Mouse (Mus musculus) spleen, adult 12 weeks (tissue): ENCODE data around the gene Kif1b.
"Not testable (repeated sequence)": the region's sequence is repeated elsewhere in the genome, so short reads cannot be mapped to it uniquely, and the experiment has no call there.

ENCODE experiments used
- DNase-seq: peaks from one replicate; pipeline ENCODE4 v3.0.0; 2022; ENCODE audit warnings: low spot score

Kif1b gene

GRCm38 (mm10) chr4:149170394-149170931 lies 137.0 kb downstream of the Kif1b start:
- no peak for DNase-seq

GRCm38 (mm10) chr4:149169926-149170325 lies 137.6 kb downstream of the Kif1b start:
- DNase-seq = not testable (repeated sequence)

- DNase-seq = no peak
Observed at GRCm38 (mm10) chr4:149168016-149168415, 139.5 kb downstream of the Kif1b start.

GRCm38 (mm10) chr4:149166957-149167611 lies 140.4 kb downstream of the Kif1b start:
- DNase-seq = peak; percentile 47

GRCm38 (mm10) chr4:149166215-149166946 lies 141.1 kb downstream of the Kif1b start, which contains the start of gene Pgd:
TSS of gene Pgd (minus strand) at chr4:149166771.
- peak; percentile 88 for DNase-seq

GRCm38 (mm10) chr4:149164150-149164549 lies 143.3 kb downstream of the Kif1b start:
- no peak for DNase-seq

- DNase-seq = no peak
Observed at GRCm38 (mm10) chr4:149163196-149163595, 144.3 kb downstream of the Kif1b start.

GRCm38 (mm10) chr4:149161166-149161565 lies 146.3 kb downstream of the Kif1b start:
- DNase-seq = no peak

GRCm38 (mm10) chr4:149159891-149160290 lies 147.6 kb downstream of the Kif1b start:
- no peak for DNase-seq

- no peak for DNase-seq
Observed at GRCm38 (mm10) chr4:149159203-149159602, 148.3 kb downstream of the Kif1b start.

- DNase-seq = no peak
Observed at GRCm38 (mm10) chr4:149157415-149157973, 150.0 kb downstream of the Kif1b start.

- DNase-seq = no peak
Observed at GRCm38 (mm10) chr4:149155711-149156110, 151.8 kb downstream of the Kif1b start.

- DNase-seq = no peak
Observed at GRCm38 (mm10) chr4:149154859-149155258, 152.6 kb downstream of the Kif1b start.

- no peak for DNase-seq
Observed at GRCm38 (mm10) chr4:149150721-149151120, 156.8 kb downstream of the Kif1b start.

GRCm38 (mm10) chr4:149150256-149150655 lies 157.2 kb downstream of the Kif1b start:
- no peak for DNase-seq

- DNase-seq = no peak
Observed at GRCm38 (mm10) chr4:149149611-149150010, 157.9 kb downstream of the Kif1b start.

GRCm38 (mm10) chr4:149149196-149149595 lies 158.3 kb downstream of the Kif1b start:
- DNase-seq = no peak

GRCm38 (mm10) chr4:149148084-149148483 lies 159.4 kb downstream of the Kif1b start:
- DNase-seq = no peak

- no peak for DNase-seq
Observed at GRCm38 (mm10) chr4:149147528-149147927, 160.0 kb downstream of the Kif1b start.

- DNase-seq = no peak
Observed at GRCm38 (mm10) chr4:149145151-149145550, 162.3 kb downstream of the Kif1b start.

- peak; percentile 36 for DNase-seq
Observed at GRCm38 (mm10) chr4:149144459-149144858, 163.0 kb downstream of the Kif1b start.

GRCm38 (mm10) chr4:149143594-149143993 lies 163.9 kb downstream of the Kif1b start:
- no peak for DNase-seq

GRCm38 (mm10) chr4:149138515-149138914 lies 169.0 kb downstream of the Kif1b start:
- DNase-seq = no peak
